8 mouse cellular contexts compared by ENCODE assay signal in genomic region chr16:13257528-13257835, GRCm38 (mm10). TPM values are rescaled to one million over a fixed set of nuclear protein-coding genes. Genes with fewer than 3 reads are reported as not detected.
DNase-seq lines count a peak whose midpoint lies in the region; ATAC-seq and TF ChIP-seq lines count a peak whose summit lies in the region.

No protein-coding gene starts in this region.

- peak overlapping the region; percentile 98 for H3K9ac ChIP-seq in heart, adult 2 months (ENCODE audit: low read depth, low read length)
- peak overlapping the region; percentile 77; the same call in 1 of the 2 replicates for H3K9ac ChIP-seq in ES-Bruce4 (ENCODE audit: low read depth, poor library complexity, severe bottlenecking)
- peak overlapping the region; percentile 98 for H3K9ac ChIP-seq in heart, embryonic 16.5 days (ENCODE audit: low read length)

- DNase-seq in heart, adult 2 months = no peak
- no peak for DNase-seq in heart, adult 18-20 months
- DNase-seq in adrenal gland, postnatal 10 days = no peak
- DNase-seq in kidney, postnatal 36 days = no peak

- H3K4me2 ChIP-seq in heart, embryonic 16.5 days (ENCODE audit: low read depth, low read length) = peak overlapping the region; percentile 85

- no peak for TF ChIP-seq CTCF in heart, adult 2 months (IDR thresholded peaks at IDR 0.05)
- no peak for TF ChIP-seq CTCF in ES-Bruce4 (IDR thresholded peaks at IDR 0.05; ENCODE audit: low read depth, low read length)

- H3K36me3 ChIP-seq in heart, adult 2 months (ENCODE audit: control insufficient read depth, insufficient read depth, low read length) = peaks cover 4% of the 10 kb centered on the region; the same call in 1 of the 2 replicates
- H3K36me3 ChIP-seq in ES-Bruce4 (ENCODE audit: control insufficient read depth, insufficient read depth, low read length, poor library complexity, severe bottlenecking) (no peaks in the 10 kb centered on the region), macrophage (ENCODE audit: inconsistent target) (no peaks in the 10 kb centered on the region)
- H3K36me3 ChIP-seq in heart, embryonic 16.5 days (ENCODE audit: control insufficient read depth, insufficient read depth) = no peaks in the 10 kb centered on the region

- no peak for TF ChIP-seq POLR2A in heart, adult 2 months (IDR thresholded peaks at IDR 0.05; ENCODE audit: insufficient read depth, low read depth, low read length)
- no peak for TF ChIP-seq POLR2A in ES-Bruce4 (IDR thresholded peaks at IDR 0.05; ENCODE audit: insufficient read depth, low read length)

- WGBS in heart, adult 2 months = 12% methylated on average over 5 of the region's 5 CpGs
- WGBS in heart, embryonic 16.5 days = 15% methylated on average over 5 of the region's 5 CpGs
- WGBS in macrophage (ENCODE audit: missing documents) = 76% methylated on average over 5 of the region's 5 CpGs

- no peaks in the 10 kb centered on the region for H3K27me3 ChIP-seq in heart, adult 2 months (ENCODE audit: control insufficient read depth, insufficient read depth, low read length)
- H3K27me3 ChIP-seq in ES-Bruce4 (ENCODE audit: control insufficient read depth, insufficient read depth, low read length, poor library complexity, severe bottlenecking) = no peaks in the 10 kb centered on the region
- no peaks in the 10 kb centered on the region for H3K27me3 ChIP-seq in heart, embryonic 16.5 days (ENCODE audit: control insufficient read depth, insufficient read depth, low read length)

- peaks cover 11% of the 10 kb centered on the region; the same call in 1 of the 2 replicates for H3K79me2 ChIP-seq in heart, adult 2 months (replicated peaks; ENCODE audit: control insufficient read depth, insufficient read depth, low read length)
- H3K79me2 ChIP-seq in macrophage (ENCODE audit: inconsistent target) = peaks cover 83% of the 10 kb centered on the region

- no peak for TF ChIP-seq EP300 in heart, adult 2 months (IDR thresholded peaks at IDR 0.05; ENCODE audit: insufficient read depth, low read depth, low read length)
- TF ChIP-seq EP300 in ES-Bruce4 (IDR thresholded peaks at IDR 0.05; ENCODE audit: insufficient read depth, low read depth, low read length) = no peak

- H3K9me3 ChIP-seq in ES-Bruce4 (replicated peaks; ENCODE audit: control insufficient read depth, insufficient read depth, low read length, poor library complexity, severe bottlenecking) = no peaks in the 10 kb centered on the region
- H3K9me3 ChIP-seq in heart, embryonic 16.5 days (replicated peaks; ENCODE audit: control insufficient read depth, low read length) = no peaks in the 10 kb centered on the region

- peak overlapping the region; percentile 83 for H3K4me3 ChIP-seq in heart, adult 2 months
- H3K4me3 ChIP-seq in ES-Bruce4 (ENCODE audit: low read depth, low read length) = peak overlapping the region; percentile 94; the same call in 1 of the 2 replicates
- H3K4me3 ChIP-seq in heart, embryonic 16.5 days (ENCODE audit: low read length) = peak overlapping the region; percentile 80
- peak overlapping the region; percentile 59; the same call in 1 of the 2 replicates for H3K4me3 ChIP-seq in macrophage (ENCODE audit: inconsistent target)

- intact Hi-C loops in heart, adult 2 months (cut with DNase I) = loop anchor here (2.0 to 5.0 kb wide), 2 partner anchors 75 to 99 kb away; no protein-coding TSS in a partner anchor

- H3K27ac ChIP-seq in heart, adult 2 months = peak overlapping the region; percentile 89
- H3K27ac ChIP-seq in ES-Bruce4 (ENCODE audit: insufficient read depth, low read length) = no peak overlapping the region
- H3K27ac ChIP-seq in heart, embryonic 16.5 days (ENCODE audit: low read length) = no peak overlapping the region
- no peak overlapping the region for H3K27ac ChIP-seq in macrophage

- peaks cover 11% of the 10 kb centered on the region for H3K4me1 ChIP-seq in heart, adult 2 months (ENCODE audit: control insufficient read depth, insufficient read depth, low read length)
- no peaks in the 10 kb centered on the region for H3K4me1 ChIP-seq in ES-Bruce4 (ENCODE audit: control insufficient read depth, insufficient read depth, low read length)
- peaks cover 39% of the 10 kb centered on the region for H3K4me1 ChIP-seq in heart, embryonic 16.5 days (ENCODE audit: control insufficient read depth, insufficient read depth, low read length)

- no peak for ATAC-seq in heart, embryonic 16.5 days (replicated peaks; ENCODE audit: extremely low read depth, insufficient read depth, low FRiP score)
- no peak for ATAC-seq in activated CD4-positive, CD25-positive, alpha-beta regulatory T cell, adult 4 months

RNA-seq across cellular contexts. Expression of gene Mrtfb, which starts 1.2 kb away (rescaled TPM):
- total RNA-seq in heart, adult 2 months (2021) = 10 to 100 TPM; 24.9 to 27.1 TPM
- polyA plus RNA-seq in heart, adult 2 months (2012; rRNA removed) = 8.3 and 10.3 TPM in 2 replicates
- total RNA-seq in heart, adult 18-20 months (2021) = 10 to 100 TPM; 17.8 to 23.0 TPM
- polyA plus RNA-seq in ES-Bruce4 (2011; ENCODE audit: insufficient read depth, insufficient read length, low read depth, missing spikeins) = 19.9 and 20.7 TPM in 2 replicates
- polyA plus RNA-seq in heart, embryonic 16.5 days (2015; fragmentation: Nextera tagmentation; extraction: Ambion mirVana) = 12.7 and 13.7 TPM in 2 replicates
- total RNA-seq in macrophage (2018; cell fraction: chromatin; rRNA removed) = 100 to 1,000 TPM in 1 of 26 experiments, 10 to 100 TPM in 25; 39.0 to 112 (median 57.9) TPM
- total RNA-seq in macrophage (2018; cell fraction: cytosol; rRNA removed) = 10 to 100 TPM; 23.1 to 40.5 (median 28.4) TPM
- 10 to 100 TPM; 29.6 to 91.0 (median 45.3) TPM for total RNA-seq in macrophage (2018; cell fraction: nucleus; rRNA removed)
- 15.0 to 27.0 TPM (median 21.2 TPM) in 3 replicates for polyA plus RNA-seq in macrophage (2018)
- total RNA-seq in adrenal gland, postnatal 10 days (2021) = 10 to 100 TPM; 28.8 to 34.0 TPM
- polyA plus RNA-seq in activated CD4-positive, CD25-positive, alpha-beta regulatory T cell, adult 4 months (2017; shearing (Covaris generic)) = 10 to 100 TPM; 11.9 to 14.2 TPM
